Mouse (Mus musculus) liver, embryonic 14.5 days (tissue): Measurements from ENCODE around the gene Trappc2l.

Experiments
- CTCF ChIP-seq: IDR thresholded peaks from 2 replicates; pipeline ENCODE4 v1.5.1; 2016; ENCODE audit warnings: antibody characterized with exemption, low read depth, control low read depth
- EP300 ChIP-seq: IDR thresholded peaks from 2 replicates; pipeline ENCODE4 v1.6.1; 2016; ENCODE audit warnings: antibody characterized with exemption, low read depth

GRCm38 (mm10) chr8:122648192-122648970, 36.9 kb downstream of the Trappc2l start:
- TF ChIP-seq CTCF (no peak), EP300 (no peak)
